Mouse (Mus musculus): ENCODE measurements around the gene Dact1. TPM values are rescaled to one million over a fixed set of nuclear protein-coding genes. Genes with fewer than 3 reads are reported as not detected.
A peak's percentile ranks its signal among the peaks of the same experiment; 100 is the strongest.

Dact1 gene
- polyA plus RNA-seq, 1 experiment, result not detected

DNA sequence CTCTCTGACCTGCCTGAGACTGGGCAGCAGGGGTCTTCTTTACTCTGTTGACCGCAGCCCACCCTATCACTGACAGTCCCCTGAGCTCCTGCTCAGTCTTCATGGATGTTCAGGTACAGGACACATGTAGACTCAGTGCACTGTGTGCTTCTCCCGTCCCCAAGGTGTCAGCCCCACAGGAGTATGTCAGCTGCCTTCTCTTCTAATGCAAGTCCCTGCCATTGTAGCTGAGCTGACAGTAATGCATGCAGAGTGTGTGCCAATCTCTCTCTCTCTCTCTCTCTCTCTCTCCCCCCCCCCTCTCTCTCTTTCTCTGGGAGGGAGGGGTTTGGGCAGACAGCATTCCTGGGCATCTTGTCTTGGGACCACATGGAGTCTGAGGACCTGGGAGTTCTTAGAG lies 19.2 kb upstream of the Dact1 start:
- TF ChIP-seq POLR2A (IDR thresholded peaks at IDR 0.05; ENCODE audit: borderline replicate concordance, low read depth, low read length) (no peak), CTCF (IDR thresholded peaks at IDR 0.05; ENCODE audit: low read depth, low read length) (no peak)
- Histone ChIP-seq H3K27ac (ENCODE audit: insufficient read depth, low read depth, low read length) (no peak overlapping the region), H3K4me3 (ENCODE audit: insufficient read depth, low read length) (no peak overlapping the region), H3K4me1 (ENCODE audit: control insufficient read depth, insufficient read depth, low read length) (peaks cover 5% of the 10 kb centered on the region)

DNA sequence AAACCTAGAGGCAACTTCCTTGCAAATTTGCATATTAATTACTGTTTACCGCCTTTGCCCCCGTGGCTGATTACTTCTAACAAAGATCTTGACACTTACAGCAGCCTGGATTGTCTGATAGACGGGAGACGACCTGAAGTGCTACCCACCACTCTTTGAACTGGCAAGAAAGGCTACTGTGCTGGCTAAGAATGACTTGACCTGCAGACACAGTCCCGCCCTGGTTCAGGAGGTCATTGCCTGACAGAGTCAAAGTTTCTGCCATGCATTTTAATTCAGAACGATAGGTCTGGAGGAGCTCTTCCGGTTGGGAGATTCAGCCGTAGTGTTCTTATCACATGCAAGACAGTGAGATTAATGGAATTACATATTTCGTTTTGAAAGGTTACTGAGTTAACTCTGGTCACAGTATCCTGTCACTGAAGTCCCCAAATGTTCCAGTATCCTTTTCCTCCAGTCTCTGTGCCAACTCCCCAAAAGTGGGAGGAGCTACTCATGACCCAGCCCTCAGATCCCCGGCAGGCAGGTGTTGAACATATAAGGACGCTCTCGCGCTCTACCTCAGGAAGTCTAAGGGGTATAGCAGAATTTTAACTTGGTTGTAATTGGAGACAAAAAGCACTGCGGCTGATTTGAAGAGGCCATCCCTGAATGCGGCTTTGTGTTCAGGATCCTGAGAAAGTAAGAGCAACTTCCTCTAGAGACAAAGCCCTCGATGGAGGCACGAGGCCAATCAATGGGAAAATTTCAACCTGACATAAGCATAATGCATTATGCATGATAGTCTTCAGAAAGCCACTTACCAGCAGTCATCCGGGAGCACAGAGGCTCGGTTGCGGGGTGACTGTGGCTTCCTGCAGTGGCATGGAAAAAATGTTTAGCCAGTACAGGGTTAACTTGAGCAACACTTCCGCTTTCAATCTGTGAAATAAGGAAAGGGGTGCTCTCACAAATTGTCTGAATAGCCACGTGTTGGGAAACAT lies 15.4 kb upstream of the Dact1 start:
- Histone ChIP-seq H3K4me3 (ENCODE audit: insufficient read depth, low read length) (no peak overlapping the region; the same call in 1 of the 2 replicates), H3K4me1 (ENCODE audit: control insufficient read depth, insufficient read depth, low read length) (peaks cover 5% of the 10 kb centered on the region), H3K27ac (ENCODE audit: insufficient read depth, low read depth, low read length) (no peak overlapping the region)
- TF ChIP-seq POLR2A (IDR thresholded peaks at IDR 0.05; ENCODE audit: borderline replicate concordance, low read depth, low read length), result no peak
- no peak for TF ChIP-seq CTCF (IDR thresholded peaks at IDR 0.05; ENCODE audit: low read depth, low read length)

DNA sequence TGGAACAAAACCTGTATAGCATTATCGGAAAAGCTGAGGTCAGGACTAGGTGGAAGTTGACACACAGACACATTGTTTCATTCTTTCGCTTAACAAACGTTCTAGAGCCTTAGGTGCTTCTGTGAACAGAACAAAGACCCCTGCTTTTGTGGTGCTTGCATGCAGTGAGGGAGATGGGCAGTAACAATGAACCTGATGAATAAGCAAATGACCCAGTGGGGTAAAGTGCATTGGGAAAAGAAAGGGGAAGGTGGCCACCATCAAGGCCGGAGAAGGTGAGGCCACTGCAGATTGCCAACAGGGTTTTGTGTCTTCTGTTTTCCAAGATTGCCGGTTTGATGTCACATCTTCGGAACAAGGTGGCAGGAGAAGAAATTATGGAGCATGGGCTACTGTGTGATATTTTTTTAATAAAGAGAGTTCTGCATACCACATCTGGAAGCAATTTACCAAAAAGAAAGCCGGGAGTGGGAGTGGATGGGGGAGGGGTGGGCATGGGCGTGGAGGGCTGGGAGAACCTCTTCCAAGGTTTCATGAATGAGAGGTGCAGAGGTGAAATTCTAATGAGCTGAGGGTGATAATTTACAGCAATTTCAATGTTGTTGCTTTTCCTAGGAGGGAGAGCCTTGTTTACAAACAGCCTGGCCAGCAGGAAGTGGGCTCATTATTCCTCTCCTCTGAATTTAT lies 12.7 kb upstream of the Dact1 start:
- Histone ChIP-seq H3K4me3 (ENCODE audit: insufficient read depth, low read length) (no peak overlapping the region), H3K27ac (ENCODE audit: insufficient read depth, low read depth, low read length) (no peak overlapping the region), H3K4me1 (ENCODE audit: control insufficient read depth, insufficient read depth, low read length) (peaks cover 5% of the 10 kb centered on the region)
- TF ChIP-seq POLR2A (IDR thresholded peaks at IDR 0.05; ENCODE audit: borderline replicate concordance, low read depth, low read length), result no peak
- no peak for TF ChIP-seq CTCF (IDR thresholded peaks at IDR 0.05; ENCODE audit: low read depth, low read length)

DNA sequence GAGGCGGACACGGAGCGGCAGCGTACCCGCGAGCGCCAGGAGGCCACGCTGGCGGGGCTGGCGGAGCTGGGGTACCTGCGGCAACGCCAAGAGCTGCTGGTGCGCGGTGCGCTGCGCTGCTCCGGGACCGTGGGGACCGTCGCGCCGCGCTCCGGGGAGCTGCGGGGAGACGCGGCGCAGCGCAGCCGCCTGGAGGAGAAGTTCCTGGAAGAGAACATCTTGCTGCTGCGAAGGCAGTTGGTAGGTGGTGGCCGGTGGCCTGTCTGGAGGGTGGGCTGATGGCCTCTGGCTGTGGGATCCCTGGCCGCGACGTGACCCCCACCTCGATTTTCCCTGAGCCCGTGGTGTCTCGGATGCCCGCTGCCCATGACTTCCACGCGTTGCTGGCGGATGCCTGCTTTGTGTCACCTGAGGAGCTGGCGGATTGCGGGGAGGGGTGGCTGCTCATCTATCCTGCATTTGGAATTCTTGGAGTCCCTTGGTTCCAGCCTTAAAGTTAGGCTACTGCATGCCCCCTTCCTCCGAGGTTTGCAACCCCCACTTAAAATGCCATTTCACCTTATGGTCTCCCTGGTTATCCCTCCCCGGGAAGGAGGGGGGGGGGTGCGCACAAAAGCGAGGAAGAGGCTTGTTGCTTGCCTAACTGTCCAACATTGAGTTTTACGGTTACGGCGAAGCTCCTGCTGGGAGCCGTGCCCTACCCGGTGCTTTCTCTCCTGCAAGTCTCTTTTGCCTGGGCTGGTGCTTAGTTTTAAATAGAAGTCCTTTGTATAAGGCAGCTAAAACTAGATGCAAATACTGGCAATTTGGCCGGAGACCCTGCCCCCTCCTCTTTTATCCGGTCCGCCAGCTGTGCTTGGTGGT lies 616 bp downstream of the Dact1 start:
- TF ChIP-seq CTCF (IDR thresholded peaks at IDR 0.05; ENCODE audit: low read depth, low read length), result no peak
- TF ChIP-seq POLR2A (IDR thresholded peaks at IDR 0.05; ENCODE audit: borderline replicate concordance, low read depth, low read length), result no peak
- Histone ChIP-seq H3K4me3 (ENCODE audit: insufficient read depth, low read length) (peak overlapping the region; percentile 59), H3K27ac (ENCODE audit: insufficient read depth, low read depth, low read length) (no peak overlapping the region), H3K4me1 (ENCODE audit: control insufficient read depth, insufficient read depth, low read length) (no peaks in the 10 kb centered on the region)

DNA sequence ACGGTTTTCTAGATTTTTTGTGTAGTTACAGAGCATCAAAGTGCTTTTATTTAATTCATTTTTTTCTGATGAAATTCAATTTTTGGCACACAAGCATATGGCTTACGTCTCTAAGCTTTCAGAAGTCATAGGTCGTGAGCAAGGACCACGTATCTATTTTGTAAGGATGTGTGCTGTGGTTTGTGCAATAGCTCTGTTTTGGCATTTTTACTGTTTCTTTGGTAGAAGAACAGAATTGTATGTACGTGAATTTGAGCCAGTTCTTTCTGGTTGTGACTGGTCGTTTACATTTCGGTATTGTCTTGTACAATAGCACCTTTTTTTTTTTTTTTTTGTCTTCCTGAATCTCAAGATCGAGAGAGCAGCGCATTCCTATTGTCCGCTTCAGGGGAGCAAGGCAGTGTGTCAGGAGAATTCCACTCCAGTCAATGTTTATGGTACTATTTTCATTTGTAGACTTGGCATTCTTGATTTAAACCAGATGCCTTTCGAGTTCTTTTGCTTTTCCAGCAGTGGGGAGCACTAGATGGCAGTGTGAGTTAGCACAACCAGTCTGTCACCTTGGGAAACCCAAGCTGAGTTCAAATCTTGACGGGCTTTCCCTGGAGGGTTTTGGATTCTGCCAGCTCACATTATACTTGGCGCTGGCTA lies 1.7 kb downstream of the Dact1 start:
- no peak for TF ChIP-seq POLR2A (IDR thresholded peaks at IDR 0.05; ENCODE audit: borderline replicate concordance, low read depth, low read length)
- no peak for TF ChIP-seq CTCF (IDR thresholded peaks at IDR 0.05; ENCODE audit: low read depth, low read length)
- H3K4me1 ChIP-seq (ENCODE audit: control insufficient read depth, insufficient read depth, low read length), result no peaks in the 10 kb centered on the region
- no peak overlapping the region for H3K27ac ChIP-seq (ENCODE audit: insufficient read depth, low read depth, low read length)
- no peak overlapping the region for H3K4me3 ChIP-seq (ENCODE audit: insufficient read depth, low read length)

DNA sequence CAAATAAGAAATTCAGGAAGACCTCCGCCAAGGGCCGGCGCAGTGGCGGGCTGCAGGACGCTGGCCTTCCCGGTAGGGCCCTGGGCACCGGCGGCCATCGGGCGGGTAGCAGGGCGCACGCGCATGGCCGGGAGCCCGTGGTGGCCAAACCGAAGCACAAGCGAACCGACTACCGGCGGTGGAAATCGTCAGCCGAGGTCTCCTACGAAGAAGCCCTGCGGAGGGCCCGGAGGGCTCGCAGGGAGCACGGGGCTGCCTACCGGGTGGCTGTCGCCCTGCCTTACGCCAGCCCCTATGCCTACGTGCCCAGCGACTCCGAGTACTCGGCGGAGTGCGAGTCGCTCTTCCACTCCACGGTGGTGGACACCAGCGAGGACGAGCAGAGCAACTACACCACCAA lies 8.6 kb downstream of the Dact1 start:
- no peak overlapping the region for H3K27ac ChIP-seq (ENCODE audit: insufficient read depth, low read depth, low read length)
- no peak overlapping the region for H3K4me3 ChIP-seq (ENCODE audit: insufficient read depth, low read length)
- H3K4me1 ChIP-seq (ENCODE audit: control insufficient read depth, insufficient read depth, low read length), result no peaks in the 10 kb centered on the region
- TF ChIP-seq POLR2A (IDR thresholded peaks at IDR 0.05; ENCODE audit: borderline replicate concordance, low read depth, low read length) (no peak), CTCF (IDR thresholded peaks at IDR 0.05; ENCODE audit: low read depth, low read length) (no peak)

DNA sequence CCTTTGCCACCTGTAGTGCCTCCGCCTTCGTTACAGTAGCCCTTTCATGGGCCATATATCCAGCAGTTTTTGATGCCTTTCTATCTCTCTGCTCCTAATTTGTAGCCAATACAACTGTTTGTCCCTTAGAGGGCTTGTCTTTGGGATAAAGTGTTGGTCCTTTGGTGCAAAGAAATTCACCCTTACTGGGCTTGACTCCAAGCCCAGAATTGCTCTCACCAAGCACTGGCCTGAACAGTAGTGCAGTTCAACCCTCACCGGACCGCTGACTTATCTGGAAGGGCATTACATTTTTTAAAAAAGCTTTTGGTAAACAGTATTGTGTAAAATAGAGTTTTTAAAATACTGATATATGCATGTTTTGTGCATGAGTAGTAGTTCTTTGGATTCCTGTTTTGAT lies 9.9 kb downstream of the Dact1 start:
- TF ChIP-seq CTCF (IDR thresholded peaks at IDR 0.05; ENCODE audit: low read depth, low read length) (no peak), POLR2A (IDR thresholded peaks at IDR 0.05; ENCODE audit: borderline replicate concordance, low read depth, low read length) (no peak)
- Histone ChIP-seq H3K4me1 (ENCODE audit: control insufficient read depth, insufficient read depth, low read length) (no peaks in the 10 kb centered on the region), H3K4me3 (ENCODE audit: insufficient read depth, low read length) (no peak overlapping the region), H3K27ac (ENCODE audit: insufficient read depth, low read depth, low read length) (no peak overlapping the region)

DNA sequence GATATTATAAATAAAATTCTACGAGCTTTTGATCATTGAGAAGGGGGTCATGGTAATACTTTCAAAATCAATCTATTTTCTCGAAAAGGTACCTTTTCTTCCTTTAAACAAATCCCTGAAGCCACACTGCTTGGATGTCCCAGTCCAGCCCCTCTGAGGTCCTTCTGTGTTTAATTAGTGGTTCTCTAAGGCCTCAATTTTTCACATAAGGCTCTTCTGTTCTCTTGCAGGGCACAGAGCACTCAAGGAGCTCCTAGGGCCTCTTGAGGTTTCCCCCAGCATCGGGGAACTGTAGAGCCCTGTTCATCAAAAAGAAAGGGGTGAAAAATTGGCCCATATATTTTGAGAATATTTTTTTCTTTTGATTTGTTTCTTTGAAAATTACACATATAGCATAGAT lies 23.0 kb downstream of the Dact1 start:
- H3K4me3 ChIP-seq (ENCODE audit: insufficient read depth, low read length), result no peak overlapping the region
- no peak for TF ChIP-seq CTCF (IDR thresholded peaks at IDR 0.05; ENCODE audit: low read depth, low read length)
- TF ChIP-seq POLR2A (IDR thresholded peaks at IDR 0.05; ENCODE audit: borderline replicate concordance, low read depth, low read length), result no peak
- H3K27ac ChIP-seq (ENCODE audit: insufficient read depth, low read depth, low read length), result no peak overlapping the region
- no peaks in the 10 kb centered on the region for H3K4me1 ChIP-seq (ENCODE audit: control insufficient read depth, insufficient read depth, low read length)

DNA sequence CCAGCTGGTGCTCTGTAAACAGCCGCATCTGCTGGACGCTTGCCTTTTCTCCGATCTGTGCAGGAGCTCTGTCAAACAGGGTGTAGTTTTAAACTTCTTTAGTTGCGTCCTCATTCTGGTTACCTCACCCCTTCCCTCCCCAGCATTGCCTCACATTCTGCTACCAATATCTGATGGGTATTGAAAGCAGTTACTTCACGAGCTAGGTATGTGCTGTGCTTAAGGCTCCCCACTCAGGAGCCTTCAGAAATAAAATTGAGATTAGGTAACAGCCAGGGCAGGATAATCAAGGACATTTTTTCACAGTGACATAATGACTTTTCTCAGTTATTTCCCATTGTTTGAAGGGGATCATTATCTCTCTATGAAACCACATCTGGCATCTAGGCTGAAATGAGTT lies 23.9 kb downstream of the Dact1 start:
- TF ChIP-seq CTCF (IDR thresholded peaks at IDR 0.05; ENCODE audit: low read depth, low read length) (no peak), POLR2A (IDR thresholded peaks at IDR 0.05; ENCODE audit: borderline replicate concordance, low read depth, low read length) (no peak)
- no peak overlapping the region for H3K4me3 ChIP-seq (ENCODE audit: insufficient read depth, low read length)
- no peak overlapping the region for H3K27ac ChIP-seq (ENCODE audit: insufficient read depth, low read depth, low read length)
- no peaks in the 10 kb centered on the region for H3K4me1 ChIP-seq (ENCODE audit: control insufficient read depth, insufficient read depth, low read length)
